Mouse (Mus musculus) liver, postnatal 0 days (tissue): ENCODE data around the gene Mad1l1.

Experiments used
- CTCF ChIP-seq: sonication (generic); IDR thresholded peaks from 2 replicates; pipeline ENCODE4 v1.5.1; 2016; ENCODE audit warnings: antibody characterized with exemption, low read depth
- EP300 ChIP-seq: IDR thresholded peaks from 2 replicates; pipeline ENCODE4 v1.6.1; 2016; ENCODE audit warnings: antibody characterized with exemption, low read depth, mild to moderate bottlenecking

DNA sequence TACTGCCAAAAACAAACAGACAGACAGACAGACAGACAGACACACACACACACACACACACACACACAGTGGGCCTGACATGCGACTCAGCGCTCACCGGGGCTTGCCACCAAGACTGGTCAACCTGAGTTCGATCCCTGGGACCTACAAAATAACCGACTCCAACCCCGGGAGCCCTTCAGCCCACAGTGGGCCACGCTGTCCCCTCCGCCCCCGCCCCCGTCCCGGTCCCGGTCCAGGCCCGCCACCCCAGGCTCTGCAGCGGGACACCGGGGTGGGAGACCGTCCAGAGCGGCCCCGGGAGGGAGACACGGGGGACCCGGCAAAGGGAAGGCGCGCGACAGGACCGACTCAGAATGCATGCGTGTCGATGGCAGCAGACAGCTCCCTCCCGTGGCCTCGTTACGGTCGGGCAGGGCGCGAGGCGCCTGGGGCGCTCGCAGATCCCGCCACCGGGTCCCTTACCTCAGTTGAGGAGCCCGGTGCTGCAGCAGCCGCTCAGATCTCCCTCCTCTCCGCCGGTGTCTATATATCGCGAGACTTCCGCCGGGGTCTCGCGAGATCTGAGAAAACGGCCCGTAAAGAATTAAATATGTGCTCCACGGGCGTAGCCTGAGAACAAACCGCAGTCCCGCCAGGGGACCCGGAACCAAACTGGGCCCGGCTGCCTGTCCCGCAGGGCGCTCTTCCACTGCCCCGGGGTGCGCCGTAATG, at the start of gene Mad1l1, which contains the start of gene Nudt1:
- TF ChIP-seq CTCF (peak; percentile 54), EP300 (peak; percentile 93)
